Mouse (Mus musculus): ENCODE data around the gene Srd5a2. TPM values are rescaled to one million over a fixed set of nuclear protein-coding genes. Genes with fewer than 3 reads are reported as not detected.

The Srd5a2 gene
- polyA plus RNA-seq (2017; shearing (Covaris generic)) = not detected

GRCm38 (mm10) chr17:74047210-74048082, at the start of gene Srd5a2:
Gene Srd5a2, minus strand, starts transcription at chr17:74047916.

Other genes starting within 250 kb of the Srd5a2 start
- 81.1 TPM for gene Ehd3, start 243.8 kb downstream of the Srd5a2 start, polyA plus RNA-seq (2017; shearing (Covaris generic))
- gene Xdh, start 97.7 kb downstream of the Srd5a2 start, polyA plus RNA-seq (2017; shearing (Covaris generic)) = 55.9 TPM
- 54.7 TPM for gene Memo1, start 247.6 kb upstream of the Srd5a2 start, polyA plus RNA-seq (2017; shearing (Covaris generic))

Measured in activated CD4-positive, CD25-positive, alpha-beta regulatory T cell, adult 9 weeks (primary cell).